Mouse (Mus musculus) liver, adult 2 months (tissue): ENCODE measurements around the gene Timm10. TPM values are rescaled to one million over a fixed set of nuclear protein-coding genes. Genes with fewer than 3 reads are reported as not detected.

Source experiments
- DNase-seq: peaks from one replicate; pipeline ENCODE4 v3.0.0-alpha.2; 2011; ENCODE audit warnings: low read depth, low spot score; ENCODE audit errors: extremely low read depth
- H3K27ac ChIP-seq: fragments of 200-500 bp; replicated peaks from 2 replicates; pipeline ENCODE4 v1.5.1; 2012; ENCODE audit warnings: low read depth, mild to moderate bottlenecking, control low read depth, inconsistent platforms, low read length; ENCODE audit not compliant: insufficient read depth
- H3K27me3 ChIP-seq: fragments of 200-500 bp; 2 replicates; pipeline ENCODE4 v1.6.1; 2012; ENCODE audit warnings: mild to moderate bottlenecking, moderate library complexity, low read length, inconsistent platforms; ENCODE audit not compliant: control insufficient read depth, insufficient read depth
- H3K36me3 ChIP-seq: fragments of 200-500 bp; 2 replicates; pipeline ENCODE4 v1.6.1; 2012; ENCODE audit warnings: low read length, inconsistent platforms; ENCODE audit not compliant: control insufficient read depth, insufficient read depth
- H3K4me1 ChIP-seq: fragments of 200-500 bp; 2 replicates; pipeline ENCODE4 v1.6.1; 2011; ENCODE audit warnings: low read length; ENCODE audit not compliant: control insufficient read depth, insufficient read depth
- H3K4me3 ChIP-seq: fragments of 200-500 bp; 2 replicates; pipeline ENCODE4 v1.5.1; 2011; ENCODE audit warnings: low read depth, mild to moderate bottlenecking, control low read depth, low read length, moderate library complexity; ENCODE audit not compliant: insufficient read depth
- H3K79me2 ChIP-seq: fragments of 200-500 bp; 2 replicates; pipeline ENCODE4 v1.6.1; 2012; ENCODE audit warnings: inconsistent platforms, mild to moderate bottlenecking, low read length, moderate library complexity; ENCODE audit not compliant: control insufficient read depth, insufficient read depth
- H3K9ac ChIP-seq: fragments of 200-500 bp; 2 replicates; pipeline ENCODE4 v1.6.1; 2012; ENCODE audit warnings: low read depth, mild to moderate bottlenecking, control low read depth, inconsistent platforms, low read length
- CTCF ChIP-seq: fragments of 200-500 bp; IDR thresholded peaks from 2 replicates; pipeline ENCODE4 v1.5.1; 2011; ENCODE audit warnings: low read depth, low read length, control low read depth
- POLR2A ChIP-seq: fragments of 200-500 bp; IDR thresholded peaks from 2 replicates; pipeline ENCODE4 v1.6.1; 2011; ENCODE audit warnings: low read length, control low read depth; ENCODE audit not compliant: insufficient read depth; ENCODE audit errors: extremely low read depth
- WGBS: fragments of 180-500 bp; shearing (Covaris S2); methylation state at CpG from one replicate; pipeline ENCODE4 v1.1.7; 2018; 5-methylcytosine and 5-hydroxymethylcytosine counted together
- polyA plus RNA-seq: library from polyadenylated mRNA; depleted of rRNA; stranded (reverse); fragments of >200 nt; gene quantifications from 2 replicates; pipeline ENCODE4 v1.2.3, GENCODE M21; 2012
- total RNA-seq: library from RNA; depleted of rRNA; stranded (reverse); fragments of >200 nt; gene quantifications from 2 replicates; pipeline ENCODE4 v1.2.3, GENCODE M21; 2014

The Timm10 gene
- total and polyA plus RNA-seq, 2 experiments: 36.1 to 45.8 TPM

DNA sequence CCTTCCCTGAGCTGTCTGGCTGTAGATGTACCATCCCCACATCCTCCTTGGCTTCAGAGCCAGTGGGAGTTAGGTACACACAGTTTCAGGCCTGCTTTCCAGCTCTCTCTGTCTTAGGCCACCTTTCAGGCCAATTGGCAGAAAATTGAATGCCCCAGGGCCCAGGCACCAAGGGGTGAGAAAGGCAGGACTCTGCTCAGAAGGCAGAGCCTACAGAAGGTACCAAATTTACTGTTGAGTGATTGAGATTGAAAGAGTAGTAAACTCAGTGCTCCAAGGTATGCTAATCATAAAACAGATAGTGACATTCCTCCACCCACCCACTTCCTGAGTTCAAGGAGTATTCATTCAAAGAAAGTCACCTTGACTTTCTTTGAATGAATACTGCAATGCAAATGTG lies 17.5 kb upstream of the Timm10 start:
- Histone ChIP-seq H3K4me3 (no peak overlapping the region), H3K36me3 (peaks cover 18% of the 10 kb centered on the region), H3K79me2 (no peaks in the 10 kb centered on the region), H3K9ac (no peak overlapping the region), H3K27ac (no peak overlapping the region), H3K27me3 (no peaks in the 10 kb centered on the region), H3K4me1 (peaks cover 3% of the 10 kb centered on the region)
- TF ChIP-seq POLR2A (no peak), CTCF (no peak)
- no peak for DNase-seq

DNA sequence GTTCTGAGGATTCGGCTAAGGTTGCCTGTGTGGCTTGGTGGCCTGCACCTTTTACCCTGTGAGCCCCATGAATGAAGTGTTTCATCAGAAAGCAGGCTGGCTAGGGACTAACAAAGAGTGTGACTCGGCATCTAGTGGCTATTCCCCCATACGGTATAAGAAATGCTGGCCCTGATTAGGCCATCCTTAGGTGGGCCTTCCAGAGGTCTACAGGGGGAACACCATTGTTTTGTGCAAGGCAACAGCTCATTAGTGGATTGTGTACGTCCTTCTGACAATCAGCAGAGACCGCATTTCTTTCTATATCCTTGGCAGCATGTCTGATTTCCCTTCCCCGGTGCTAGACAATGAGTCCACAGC lies 16.3 kb upstream of the Timm10 start:
- no peak overlapping the region; the same call in 1 of the 2 replicates for H3K9ac ChIP-seq

DNA sequence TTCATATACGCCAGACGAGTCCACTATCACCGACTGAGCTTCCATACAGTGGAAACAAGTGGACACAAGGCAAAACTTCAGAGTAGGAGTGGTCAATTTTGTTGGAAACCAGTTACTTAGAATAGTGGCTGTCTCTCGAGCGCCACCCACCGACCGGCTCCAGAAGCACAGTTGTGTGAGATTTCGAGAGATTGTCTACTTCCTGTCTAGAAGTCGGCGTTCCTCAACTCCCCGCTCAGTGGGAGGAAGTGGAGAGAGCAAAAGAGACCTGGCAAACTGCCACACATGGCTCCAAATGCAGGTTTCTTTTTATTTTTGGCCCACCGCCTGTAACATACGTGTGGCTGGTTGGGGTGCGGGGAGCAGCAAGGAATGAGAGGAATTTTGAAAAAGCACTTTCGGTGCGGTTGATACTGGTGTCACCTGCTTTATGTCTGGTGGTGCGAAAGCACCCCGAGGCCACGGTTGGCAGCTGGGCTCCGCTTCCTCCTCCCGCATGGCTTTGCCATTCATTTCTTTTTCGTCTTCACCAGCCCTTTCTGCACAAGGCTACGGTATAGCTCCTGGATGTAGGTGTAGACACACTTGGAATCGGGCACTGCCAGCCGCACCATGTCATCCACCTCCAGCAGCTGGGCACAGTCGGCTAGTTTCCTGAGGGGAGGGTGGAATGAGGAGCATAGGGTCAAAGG lies 15.8 kb upstream of the Timm10 start:
- H3K79me2 ChIP-seq: no peaks in the 10 kb centered on the region
- peaks cover 3% of the 10 kb centered on the region for H3K4me1 ChIP-seq
- peak overlapping the region; percentile 37 for H3K4me3 ChIP-seq
- TF ChIP-seq POLR2A (no peak), CTCF (peak; percentile 91)
- H3K27ac ChIP-seq: peak overlapping the region; percentile 27
- peak; percentile 81 for DNase-seq
- H3K27me3 ChIP-seq: no peaks in the 10 kb centered on the region
- H3K9ac ChIP-seq: peak overlapping the region; percentile 55
- 19% methylated on average over 26 of the region's 26 CpGs for WGBS
- H3K36me3 ChIP-seq: peaks cover 9% of the 10 kb centered on the region; the same call in 1 of the 2 replicates

More for the DNA sequence above, 16.3 kb upstream of the Timm10 start:
- no peak for DNase-seq
- WGBS: 62% methylated on average over 6 of the region's 6 CpGs
- no peak overlapping the region; the same call in 1 of the 2 replicates for H3K27ac ChIP-seq
- H3K4me3 ChIP-seq: no peak overlapping the region
- peaks cover 13% of the 10 kb centered on the region for H3K36me3 ChIP-seq
- TF ChIP-seq CTCF: no peak
- no peaks in the 10 kb centered on the region for H3K79me2 ChIP-seq
- no peaks in the 10 kb centered on the region for H3K27me3 ChIP-seq
- peaks cover 3% of the 10 kb centered on the region for H3K4me1 ChIP-seq

DNA sequence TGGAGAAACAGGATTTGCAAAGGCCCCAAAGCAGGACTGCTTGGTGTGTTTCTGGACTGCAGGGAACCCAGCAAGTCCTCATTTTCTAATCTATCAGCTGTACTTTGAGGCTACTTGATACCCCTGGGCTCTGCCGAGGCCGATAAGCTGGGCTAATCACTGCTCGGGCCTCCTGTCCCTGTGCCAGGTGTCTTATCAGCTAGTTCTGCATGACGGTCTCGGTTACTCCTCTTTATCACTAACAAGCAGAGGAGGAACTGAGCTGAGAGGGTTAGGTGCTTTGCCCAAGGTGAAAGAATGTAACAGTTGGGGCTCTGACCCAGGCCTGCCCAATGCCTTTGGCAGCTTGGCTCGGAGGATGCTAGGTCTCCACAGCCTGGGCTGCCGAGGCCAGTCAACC lies 14.9 kb upstream of the Timm10 start:
- Histone ChIP-seq H3K9ac (no peak overlapping the region), H3K27ac (no peak overlapping the region), H3K79me2 (no peaks in the 10 kb centered on the region), H3K27me3 (no peaks in the 10 kb centered on the region), H3K36me3 (peaks cover 5% of the 10 kb centered on the region; the same call in 1 of the 2 replicates), H3K4me1 (peaks cover 3% of the 10 kb centered on the region), H3K4me3 (no peak overlapping the region)
- TF ChIP-seq CTCF: no peak
- TF ChIP-seq POLR2A: no peak
- WGBS: 59% methylated on average over 7 of the region's 7 CpGs
- DNase-seq: no peak

DNA sequence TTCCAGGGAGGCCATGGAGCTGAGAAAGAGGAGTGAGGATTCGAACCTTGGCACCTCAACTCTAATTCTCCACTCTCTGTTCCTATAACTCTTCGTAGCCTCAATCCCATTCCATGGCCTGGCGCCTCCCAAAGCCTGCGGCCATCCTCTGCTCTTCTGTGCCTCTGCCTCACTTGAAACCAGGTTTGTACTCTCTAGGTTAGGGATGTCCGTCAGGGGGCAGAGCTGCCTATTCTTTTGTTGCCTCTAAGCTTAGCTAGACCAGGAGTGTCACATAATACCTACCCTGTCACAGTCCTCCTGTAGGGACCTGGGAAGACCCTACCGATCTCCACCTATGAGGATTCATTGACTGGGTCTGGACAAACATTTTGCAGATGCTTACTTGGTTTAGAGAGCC lies 14.1 kb upstream of the Timm10 start:
- Histone ChIP-seq H3K4me1 (peaks cover 3% of the 10 kb centered on the region), H3K4me3 (no peak overlapping the region), H3K36me3 (peaks cover 5% of the 10 kb centered on the region; the same call in 1 of the 2 replicates), H3K9ac (no peak overlapping the region), H3K79me2 (no peaks in the 10 kb centered on the region), H3K27ac (no peak overlapping the region), H3K27me3 (no peaks in the 10 kb centered on the region)
- no peak for DNase-seq
- no peak for TF ChIP-seq CTCF
- no peak for TF ChIP-seq POLR2A
- 93% methylated on average over 6 of the region's 6 CpGs for WGBS

DNA sequence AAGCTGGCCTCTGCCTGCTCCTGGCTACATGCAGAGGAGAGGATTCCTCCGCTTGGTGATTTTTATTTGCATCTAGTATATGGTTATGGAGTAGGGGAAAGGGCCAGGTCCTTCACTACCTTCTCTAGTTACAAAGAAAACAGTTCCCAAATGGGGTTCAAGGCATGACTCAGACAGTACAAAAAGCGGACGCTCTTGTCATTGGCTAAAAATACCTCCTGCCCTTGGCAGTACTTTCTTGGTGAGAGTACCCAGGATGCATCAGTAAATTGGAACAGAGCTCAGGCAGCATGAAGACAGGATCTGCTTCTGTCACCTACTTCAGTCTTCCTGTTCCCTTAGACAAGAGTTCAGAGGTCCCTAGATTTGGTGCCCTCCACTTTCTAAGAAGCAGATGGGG lies 6.9 kb upstream of the Timm10 start:
- WGBS: 69% methylated on average over 3 of the region's 3 CpGs
- TF ChIP-seq CTCF: no peak
- no peak for TF ChIP-seq POLR2A
- no peaks in the 10 kb centered on the region for H3K79me2 ChIP-seq

More for the DNA sequence above, 6.9 kb upstream of the Timm10 start:
- H3K36me3 ChIP-seq: no peaks in the 10 kb centered on the region
- no peak overlapping the region for H3K27ac ChIP-seq
- no peak overlapping the region for H3K9ac ChIP-seq
- no peak overlapping the region for H3K4me3 ChIP-seq
- H3K27me3 ChIP-seq: no peaks in the 10 kb centered on the region
- no peak for DNase-seq
- H3K4me1 ChIP-seq: no peaks in the 10 kb centered on the region
